Mouse (Mus musculus) olfactory bulb, adult 2 months (tissue): ENCODE measurements around the gene 1700030K09Rik.

Experiments used
- CTCF ChIP-seq: fragments of 200-500 bp; IDR thresholded peaks from 2 replicates; pipeline ENCODE4 v1.5.1; 2012; ENCODE audit warnings: low read depth, mild to moderate bottlenecking, low read length, moderate library complexity; ENCODE audit not compliant: insufficient read depth
- POLR2A ChIP-seq: fragments of 200-500 bp; IDR thresholded peaks from 2 replicates; pipeline ENCODE4 v1.6.1; 2012; ENCODE audit warnings: mild to moderate bottlenecking, low read depth, low read length, moderate library complexity; ENCODE audit not compliant: insufficient read depth

DNA sequence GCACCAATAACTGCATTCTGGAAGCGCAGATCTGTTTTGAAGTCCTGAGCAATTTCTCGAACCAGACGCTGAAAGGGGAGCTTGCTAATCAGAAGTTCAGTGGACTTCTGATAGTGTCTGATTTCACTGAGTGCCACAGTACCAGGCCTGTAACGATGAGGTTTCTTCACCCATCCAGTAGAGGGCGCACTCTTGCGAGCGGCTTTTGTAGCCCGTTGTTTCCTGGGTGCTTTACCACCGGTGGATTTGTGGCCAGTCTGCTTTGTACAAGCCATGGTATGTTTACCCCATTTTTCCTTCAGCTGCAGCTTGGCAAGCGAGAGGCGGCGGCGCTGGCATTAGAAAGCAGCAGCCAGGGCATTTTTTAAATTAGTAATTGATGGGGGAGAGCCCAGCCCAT, 14.0 kb upstream of the 1700030K09Rik start:
- TF ChIP-seq CTCF (peak; percentile 31; the same call in 1 of the 2 replicates), POLR2A (no peak)
